Mouse (Mus musculus): ENCODE measurements at regions not wholly inside any gene's neighbourhood (a gene's known extent, or its start where the extent isn't known, plus 50 kb on each side); places are given as distances from the start of the nearest gene placed in this dataset.
"Not testable (repeated sequence)": the region's sequence is repeated elsewhere in the genome, so short reads cannot be mapped to it uniquely, and the experiment has no call there.

GRCm38 (mm10) chr14:33691690-33692089 lies 102.7 kb downstream of the Ptpn20 start:
- DNase-seq: peak; percentile 87 to 91

DNA sequence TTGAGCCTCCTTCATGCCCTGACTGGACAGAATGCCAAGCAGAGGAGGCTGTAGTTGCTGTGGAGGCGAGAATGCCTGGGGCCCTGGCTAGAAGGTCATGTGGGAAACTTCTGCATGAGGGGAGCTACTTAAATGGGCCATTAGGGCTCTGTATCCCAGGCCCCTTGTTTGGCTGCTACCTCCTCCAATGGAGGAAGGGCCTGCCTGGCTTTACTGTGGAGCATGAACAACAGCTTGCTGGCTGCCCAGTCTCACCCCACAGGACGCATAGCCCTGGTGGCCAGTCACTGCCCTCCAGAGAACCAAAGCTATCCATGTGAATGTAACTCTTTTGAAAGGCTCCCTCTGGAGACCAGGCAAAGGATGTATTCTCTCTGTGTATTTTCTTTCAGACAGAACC lies 105.2 kb downstream of the Ptpn20 start:
- peak in 1 of 2 experiments; percentile 36 for DNase-seq

- peak; percentile 89 to 92 for DNase-seq
Measured at GRCm38 (mm10) chr14:33695362-33695982, 106.5 kb downstream of the Ptpn20 start.

DNA sequence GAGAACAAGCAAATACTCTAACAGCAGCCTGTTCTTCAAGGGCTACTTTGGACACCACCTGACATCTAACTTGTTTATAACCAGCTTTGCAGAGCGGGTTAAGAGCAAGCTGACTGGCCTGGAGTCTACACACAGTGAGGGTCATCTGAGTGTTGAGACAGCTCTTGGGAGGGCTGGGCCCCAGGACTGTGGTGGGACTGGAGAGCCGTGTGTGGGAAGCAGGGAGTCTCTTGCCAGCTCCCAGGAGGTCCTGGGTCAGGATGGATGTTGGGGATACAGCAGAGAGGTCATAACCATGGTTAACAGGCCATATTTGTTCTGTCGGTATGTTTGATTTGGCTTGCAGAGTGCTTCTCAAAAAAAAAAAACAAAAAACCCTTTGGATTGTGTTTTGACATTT lies 107.8 kb downstream of the Ptpn20 start:
- DNase-seq: no peak

DNA sequence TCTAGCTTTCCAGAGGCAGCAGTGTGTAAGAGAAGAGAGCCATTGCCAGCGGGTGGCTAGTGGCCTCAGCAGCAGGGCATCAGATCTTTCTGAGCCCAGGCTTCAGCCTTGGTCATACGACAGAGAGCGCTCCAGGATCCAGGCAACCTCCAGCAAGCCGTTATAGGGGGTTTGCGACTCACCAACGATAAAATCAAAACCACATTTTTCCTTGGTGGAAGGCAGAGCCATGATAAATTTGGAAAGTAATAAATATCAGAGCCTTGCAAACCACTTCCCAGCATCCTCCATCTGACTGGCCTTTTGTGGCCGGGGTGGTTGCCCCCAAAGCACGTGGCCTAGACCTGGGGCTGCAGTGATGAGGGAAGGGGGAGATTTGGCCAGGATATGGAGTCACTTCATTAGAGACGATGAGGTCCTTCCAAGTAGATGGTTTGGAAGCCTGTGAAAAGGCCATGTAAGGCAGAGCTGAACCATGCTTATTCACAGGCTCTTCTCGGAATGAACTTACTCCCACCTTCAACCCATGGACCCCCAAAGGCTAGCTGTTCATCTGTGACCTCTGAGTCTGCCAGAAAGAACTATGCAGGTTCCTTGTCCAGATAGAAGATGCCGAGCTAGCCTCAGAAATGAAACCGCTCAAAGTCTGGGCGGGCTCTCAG lies 110.9 kb downstream of the Ptpn20 start:
- no peak for DNase-seq

DNA sequence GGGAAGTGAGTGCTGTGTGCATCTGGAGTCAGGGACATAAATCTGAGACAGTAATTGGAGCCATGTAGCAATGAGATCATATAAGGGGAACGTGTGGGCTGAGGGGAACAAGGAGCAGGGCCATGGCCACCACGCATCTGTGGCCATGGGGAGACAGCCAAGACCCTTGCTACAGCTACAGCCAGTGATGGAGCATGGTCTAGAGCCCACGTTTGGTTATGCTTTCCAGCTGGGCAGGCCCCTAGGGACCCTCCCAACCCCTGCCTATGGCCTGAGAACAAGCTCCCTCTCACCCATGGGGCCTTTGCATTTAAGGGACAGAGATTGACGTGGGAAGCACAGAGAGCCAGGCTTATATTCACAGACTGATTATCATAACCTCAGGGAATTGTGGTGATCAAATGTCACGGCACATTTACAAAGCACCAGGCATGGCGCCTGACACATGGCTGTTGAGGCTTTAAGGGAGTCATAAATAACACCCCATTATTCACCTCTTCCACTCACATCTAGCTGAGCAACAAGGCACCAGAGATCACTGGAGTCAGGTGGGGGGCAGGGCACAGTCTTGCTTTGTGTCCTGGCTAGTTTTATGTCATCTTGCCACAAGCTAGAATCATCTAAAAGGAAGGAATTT lies 118.8 kb downstream of the Ptpn20 start:
- DNase-seq: no peak

- no peak for DNase-seq
Measured at GRCm38 (mm10) chr14:33708298-33708665, 119.3 kb downstream of the Ptpn20 start.

DNA sequence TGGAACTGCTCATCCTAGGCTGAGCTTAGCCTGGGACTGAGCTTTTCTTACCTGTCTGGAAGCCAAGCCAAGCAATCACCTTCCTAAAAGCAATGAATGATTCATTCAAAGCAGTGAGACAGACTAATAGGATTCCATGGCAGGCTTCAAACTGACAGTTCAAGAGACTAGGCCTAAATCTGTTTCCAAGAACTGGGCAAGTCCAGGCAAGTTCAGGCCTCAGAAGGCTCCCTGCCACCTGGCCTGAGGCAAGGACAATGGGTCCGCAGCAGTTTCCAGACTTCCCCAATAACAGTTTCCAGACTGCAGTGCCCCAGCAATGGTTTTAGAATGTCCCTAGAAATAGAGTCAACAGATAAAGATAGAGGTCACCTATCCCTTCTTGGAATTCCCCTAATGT lies 123.5 kb downstream of the Ptpn20 start:
- DNase-seq: no peak

- no peak for DNase-seq
Measured at GRCm38 (mm10) chr14:33719651-33720050, 130.6 kb downstream of the Ptpn20 start.

GRCm38 (mm10) chr14:33722379-33723145 lies 133.6 kb downstream of the Ptpn20 start:
- DNase-seq: not testable (repeated sequence)

- no peak for DNase-seq
Measured at GRCm38 (mm10) chr14:33726500-33726899, 137.5 kb downstream of the Ptpn20 start.

DNA sequence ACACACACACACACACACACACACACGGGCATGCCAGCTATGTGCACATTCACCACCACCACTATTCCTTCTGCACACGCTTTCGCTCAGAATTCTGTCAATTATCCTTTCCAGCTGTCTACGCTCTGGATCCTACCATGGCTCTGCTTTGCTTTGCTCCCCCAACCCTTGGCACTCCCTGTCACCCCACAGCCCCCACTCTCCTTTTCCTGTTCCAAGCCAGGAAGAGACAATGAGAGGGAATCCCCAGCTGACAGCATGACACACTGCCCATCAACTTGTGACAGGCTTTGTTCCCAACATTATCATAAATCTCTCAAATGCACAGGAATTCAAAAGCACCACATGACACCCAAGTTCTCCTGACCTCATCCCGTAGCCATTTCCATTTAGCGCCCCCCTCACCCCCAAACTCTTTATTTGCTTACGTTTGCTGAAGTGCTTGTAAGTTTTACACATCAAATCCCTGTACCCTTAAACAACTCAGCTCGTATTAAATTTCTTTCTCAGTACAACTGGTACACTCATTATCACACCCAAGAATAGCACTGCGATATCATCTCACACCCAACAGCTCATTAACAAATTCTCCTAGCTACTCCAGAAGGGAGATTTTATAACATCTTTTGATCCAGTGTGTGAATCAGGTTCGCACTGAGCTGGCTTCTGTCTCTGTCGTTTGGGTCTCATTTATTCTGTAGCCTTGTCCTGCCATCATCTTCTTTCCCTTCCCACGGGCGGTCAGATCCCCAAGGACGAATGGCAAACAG lies 140.3 kb downstream of the Ptpn20 start:
- no peak for DNase-seq

- DNase-seq: peak; percentile 35 to 62
Measured at GRCm38 (mm10) chr14:33732698-33733097, 143.7 kb downstream of the Ptpn20 start.

- DNase-seq: peak; percentile 79 to 90
Measured at GRCm38 (mm10) chr14:33734446-33735043, 145.5 kb downstream of the Ptpn20 start.

- peak; percentile 21 to 28 for DNase-seq
Measured at GRCm38 (mm10) chr14:33735653-33736052, 146.6 kb downstream of the Ptpn20 start.

GRCm38 (mm10) chr14:33746181-33746580 lies 157.2 kb downstream of the Ptpn20 start:
- DNase-seq: peak; percentile 77 to 87

DNA sequence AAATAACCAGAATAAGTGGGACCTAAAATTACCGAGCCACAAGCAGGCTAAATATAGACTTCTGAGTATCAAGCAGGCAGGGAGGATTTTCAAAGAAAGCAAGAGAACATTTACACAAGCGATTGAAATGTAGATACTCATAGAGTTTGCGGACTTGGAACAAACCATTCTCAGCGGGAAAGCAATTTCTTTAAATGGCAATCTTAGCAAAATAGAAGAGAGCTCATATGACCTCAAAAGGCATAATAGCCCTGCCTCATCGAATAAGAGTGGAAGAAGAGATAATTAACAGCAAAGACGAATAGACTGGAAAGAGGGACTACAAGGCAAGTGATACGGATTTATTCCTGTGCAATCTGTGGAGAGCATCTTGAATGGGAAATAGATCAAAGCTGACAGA lies 163.7 kb upstream of the Gdf10 start:
- DNase-seq: no peak

DNA sequence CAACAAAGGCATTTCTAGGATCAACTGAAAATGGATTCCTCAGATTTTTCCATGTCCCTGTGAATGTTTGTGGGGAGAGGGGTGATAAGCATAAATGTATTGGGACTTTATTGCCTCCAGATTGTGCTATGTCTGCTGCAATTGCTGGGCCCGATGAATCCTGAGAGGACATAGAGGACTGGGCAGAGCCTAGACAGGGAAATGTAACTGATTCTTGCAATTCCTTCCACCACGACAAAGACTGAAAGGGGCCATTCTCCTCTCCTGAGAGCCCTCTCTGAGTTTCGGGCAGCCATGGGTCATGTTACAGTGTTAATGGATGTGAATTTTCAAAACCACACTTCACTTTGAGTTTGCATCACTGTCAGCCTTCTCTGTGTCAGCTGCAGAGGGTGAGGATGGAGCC lies 159.7 kb upstream of the Gdf10 start:
- DNase-seq: no peak

DNA sequence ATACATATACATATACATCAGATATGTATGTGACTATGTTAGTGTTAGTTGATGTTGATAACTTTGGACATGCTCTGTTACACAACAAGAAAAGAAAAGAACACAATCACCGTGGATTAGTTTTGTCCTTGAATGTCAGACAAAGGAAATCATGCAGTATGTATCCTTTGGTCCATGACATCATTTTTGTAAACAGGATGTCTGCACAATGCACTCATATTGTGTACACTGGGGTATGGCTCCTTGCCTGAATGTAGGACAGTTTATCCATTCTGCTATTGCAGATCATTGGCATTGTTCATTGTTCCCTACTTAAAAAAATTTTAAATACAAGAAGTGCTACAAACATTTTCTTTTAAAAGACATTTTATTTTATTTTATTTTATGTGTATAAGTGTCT lies 157.6 kb upstream of the Gdf10 start:
- DNase-seq: no peak

DNA sequence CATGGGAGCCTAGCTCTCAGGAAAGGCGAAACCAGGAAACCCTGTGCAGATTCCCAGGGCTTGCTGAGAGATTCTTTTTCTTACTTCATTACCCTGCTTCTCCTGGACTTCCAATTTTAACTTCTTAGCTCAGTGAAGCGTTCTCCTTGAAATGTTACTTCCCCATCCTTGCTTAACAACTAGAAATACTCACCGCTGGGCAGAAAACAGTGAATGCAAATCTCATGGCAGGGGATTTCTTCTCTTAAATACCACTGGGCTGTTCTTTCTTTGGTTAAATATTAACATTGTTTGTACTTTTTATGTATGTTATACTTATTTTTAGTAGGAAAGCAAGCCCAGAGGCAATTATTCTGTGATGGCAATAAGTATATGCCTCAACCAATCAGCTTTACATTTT lies 151.0 kb upstream of the Gdf10 start:
- DNase-seq: no peak

GRCm38 (mm10) chr14:33789556-33789955 lies 133.8 kb upstream of the Gdf10 start:
- peak in 1 of 2 experiments; percentile 23 for DNase-seq

GRCm38 (mm10) chr14:33794262-33794661 lies 129.1 kb upstream of the Gdf10 start:
- DNase-seq: no peak

Measured in cerebellum, postnatal 10 days (tissue).